Mouse (Mus musculus) cerebellum, postnatal 10 days (tissue): ENCODE data around the gene Usp13.

Source experiments
- DNase-seq, 2 experiments: peaks; one replicate each; pipeline ENCODE4 v3.0.0; 2021; ENCODE audit warnings: mixed read lengths in 2 of 2

The Usp13 gene

GRCm38 (mm10) chr3:32939802-32940501 lies 122.6 kb downstream of the Usp13 start:
- peak; percentile 4 to 29 for DNase-seq

- DNase-seq, result no peak
Observed at GRCm38 (mm10) chr3:32947486-32947885, 130.1 kb downstream of the Usp13 start.

GRCm38 (mm10) chr3:32951382-32951781 lies 134.0 kb downstream of the Usp13 start:
- DNase-seq, result no peak

GRCm38 (mm10) chr3:32961494-32961893 lies 144.1 kb downstream of the Usp13 start:
- no peak for DNase-seq

GRCm38 (mm10) chr3:32965528-32965927 lies 148.2 kb downstream of the Usp13 start:
- DNase-seq, result peak; percentile 60 to 74

- DNase-seq, result no peak
Observed at GRCm38 (mm10) chr3:32968671-32969425, 151.5 kb downstream of the Usp13 start.

GRCm38 (mm10) chr3:32970257-32970656 lies 152.9 kb downstream of the Usp13 start:
- no peak for DNase-seq

GRCm38 (mm10) chr3:32979238-32979637 lies 161.9 kb downstream of the Usp13 start:
- no peak for DNase-seq

GRCm38 (mm10) chr3:32979981-32980380 lies 162.6 kb downstream of the Usp13 start:
- DNase-seq, result no peak

- no peak for DNase-seq
Observed at GRCm38 (mm10) chr3:32985141-32985540, 167.8 kb downstream of the Usp13 start.
